Mouse (Mus musculus): Measurements from ENCODE around the gene Ptpn13. TPM values are rescaled to one million over a fixed set of nuclear protein-coding genes. Genes with fewer than 3 reads are reported as not detected.

The Ptpn13 gene
- polyA plus RNA-seq, 1 experiment from 2014 or later, result 215 TPM

DNA sequence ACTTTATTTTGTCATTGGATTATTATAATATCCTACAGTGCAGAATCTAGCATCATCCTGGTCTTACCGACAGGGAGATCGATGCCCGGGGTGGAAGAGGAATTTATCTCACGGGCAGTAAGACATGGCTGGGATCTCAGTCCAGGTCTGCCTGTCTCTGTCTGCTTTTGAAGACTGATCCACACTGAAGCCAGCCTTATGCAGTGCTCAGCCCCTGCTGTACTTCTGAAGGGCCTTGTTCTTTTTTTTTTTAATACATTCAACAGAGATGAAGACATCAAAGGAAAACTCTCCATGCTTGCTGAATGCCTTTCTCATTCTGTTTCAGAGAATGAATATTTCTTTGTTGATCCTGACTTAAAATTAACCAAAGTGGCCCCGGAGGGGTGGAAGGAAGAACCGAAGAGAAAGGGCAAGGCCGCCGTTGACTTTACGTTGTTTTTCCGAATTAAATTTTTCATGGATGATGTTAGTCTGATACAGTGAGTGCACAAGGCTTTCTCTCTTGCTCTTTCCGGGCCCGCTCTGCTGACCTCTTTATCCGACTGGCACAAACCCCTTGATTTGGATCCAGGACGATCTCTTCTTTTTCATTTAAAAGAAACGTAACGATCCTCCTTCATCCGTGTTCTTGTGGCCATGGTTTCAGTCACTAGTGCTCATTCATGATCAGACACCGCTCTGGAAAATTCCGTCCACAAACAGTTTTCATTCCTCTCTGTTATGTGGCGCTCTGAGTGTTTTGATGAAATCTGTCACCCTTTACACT, 101.9 kb downstream of the Ptpn13 start:
- in situ Hi-C loops (cut with MboI; ENCODE audit: low pct_unique_long_range_greater_than_20kb), result no loop called here
- ChIA-PET POLR2A (no interaction called here), CTCF (interaction anchor here (1.2 to 1.6 kb wide), 2 partner anchors 8 to 13 kb away, joined by 4 to 5 read pairs; no protein-coding TSS in a partner anchor)
- no peaks in the 10 kb centered on the region for H3K27me3 ChIP-seq
- DNase-seq (ENCODE audit: low read depth, low spot score) (peak; percentile 61), ATAC-seq (peak; percentile 80)
- TF ChIP-seq CTCF (IDR thresholded peaks at IDR 0.05), result no peak

DNA sequence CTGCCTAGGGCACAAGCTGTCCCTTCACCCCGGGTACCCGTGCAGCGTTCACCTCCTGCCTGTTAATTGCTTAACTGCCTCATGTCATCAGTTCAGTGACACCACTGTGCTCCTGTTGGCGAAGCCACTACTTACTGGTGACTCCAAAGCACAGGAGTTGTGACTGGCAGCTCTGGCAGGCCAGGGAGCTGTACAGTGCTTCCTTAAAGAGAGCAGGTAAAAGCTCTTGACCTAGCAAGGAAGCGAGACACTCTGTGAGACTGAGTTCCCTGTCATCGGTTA, 102.4 kb downstream of the Ptpn13 start:
- H3K27me3 ChIP-seq, result no peaks in the 10 kb centered on the region
- DNase-seq (ENCODE audit: low read depth, low spot score) (no peak), ATAC-seq (peak; percentile 17)
- CTCF ChIA-PET, result interaction anchor here (1.2 to 1.6 kb wide), 2 partner anchors 8 to 13 kb away, joined by 4 to 5 read pairs; no protein-coding TSS in a partner anchor
- TF ChIP-seq CTCF (IDR thresholded peaks at IDR 0.05), result no peak
- POLR2A ChIA-PET, result interaction anchor here (0.6 to 0.8 kb wide), 2 partner anchors 71 to 101 kb away, joined by 3 to 6 read pairs; no protein-coding TSS in a partner anchor
- in situ Hi-C loops (cut with MboI; ENCODE audit: low pct_unique_long_range_greater_than_20kb), result no loop called here

DNA sequence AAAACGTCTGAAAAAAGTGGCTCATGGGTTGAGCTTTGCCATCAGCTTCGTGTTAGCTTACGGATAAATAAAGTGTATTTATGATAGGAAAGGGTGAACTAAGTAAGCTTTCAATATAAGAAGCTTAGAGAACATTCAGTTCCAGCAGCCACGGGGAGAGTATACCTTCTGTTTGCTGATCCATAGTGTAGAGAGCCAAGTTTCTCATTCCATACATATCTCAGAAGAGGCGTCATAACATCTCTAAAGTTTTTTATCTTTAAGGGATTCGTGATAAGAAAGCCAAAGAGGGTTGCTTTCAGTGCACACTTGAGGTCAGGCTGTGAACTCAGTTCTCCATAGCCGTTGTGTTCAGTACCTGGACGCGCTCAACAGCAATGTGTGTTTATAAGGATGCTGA, 105.2 kb downstream of the Ptpn13 start:
- ChIA-PET POLR2A (interaction anchor here (1.2 kb wide), 2 partner anchors 105 to 162 kb away, joined by 3 read pairs; no protein-coding TSS in a partner anchor), CTCF (interaction anchor here (1.0 to 2.8 kb wide), 6 partner anchors 11 to 174 kb away, joined by 3 to 7 read pairs (median 4); no protein-coding TSS in a partner anchor)
- no peak for TF ChIP-seq CTCF (IDR thresholded peaks at IDR 0.05)
- H3K27me3 ChIP-seq, result no peaks in the 10 kb centered on the region
- peak; percentile 25 for ATAC-seq
- DNase-seq (ENCODE audit: low read depth, low spot score), result no peak
- in situ Hi-C loops (cut with MboI; ENCODE audit: low pct_unique_long_range_greater_than_20kb), result loop anchor here (5.0 kb wide), 1 partner anchor 173 kb away; no protein-coding TSS in a partner anchor

DNA sequence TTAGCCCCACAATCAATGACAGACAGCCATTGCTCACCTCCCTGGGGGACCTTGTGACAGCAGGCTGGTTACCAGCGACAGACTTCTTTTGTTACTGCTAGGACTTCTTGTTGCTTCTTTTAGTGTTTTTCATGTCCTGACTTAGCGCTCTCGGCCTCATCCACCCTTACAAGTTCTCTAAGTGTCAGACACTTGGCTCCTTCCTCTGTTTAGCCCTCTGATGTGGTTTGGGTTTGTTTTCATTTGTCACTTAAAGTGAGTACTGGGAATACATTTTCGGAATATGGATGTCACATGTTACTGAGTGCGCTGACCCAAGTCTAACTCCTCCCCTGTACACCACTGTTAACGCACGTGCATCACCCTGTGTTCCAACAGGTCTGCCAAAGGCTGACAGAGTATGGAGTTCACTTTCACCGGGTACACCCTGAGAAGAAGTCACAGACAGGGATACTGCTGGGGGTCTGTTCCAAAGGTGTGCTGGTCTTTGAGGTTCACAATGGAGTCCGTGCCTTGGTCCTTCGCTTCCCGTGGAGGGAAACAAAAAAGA, 107.9 kb downstream of the Ptpn13 start:
- H3K27me3 ChIP-seq, result no peaks in the 10 kb centered on the region
- ATAC-seq, result peak; percentile 74
- POLR2A ChIA-PET, result interaction anchor here (1.8 kb wide), 1 partner anchor 105 kb away, joined by 3 read pairs; no protein-coding TSS in a partner anchor
- TF ChIP-seq CTCF (IDR thresholded peaks at IDR 0.05), result no peak
- peak; percentile 89 for DNase-seq (ENCODE audit: low read depth, low spot score)
- in situ Hi-C loops (cut with MboI; ENCODE audit: low pct_unique_long_range_greater_than_20kb), result loop anchor here (5.0 kb wide), 1 partner anchor 176 kb away; no protein-coding TSS in a partner anchor
- CTCF ChIA-PET, result interaction anchor here (1.6 kb wide), 1 partner anchor 11 kb away, joined by 4 read pairs; no protein-coding TSS in a partner anchor

DNA sequence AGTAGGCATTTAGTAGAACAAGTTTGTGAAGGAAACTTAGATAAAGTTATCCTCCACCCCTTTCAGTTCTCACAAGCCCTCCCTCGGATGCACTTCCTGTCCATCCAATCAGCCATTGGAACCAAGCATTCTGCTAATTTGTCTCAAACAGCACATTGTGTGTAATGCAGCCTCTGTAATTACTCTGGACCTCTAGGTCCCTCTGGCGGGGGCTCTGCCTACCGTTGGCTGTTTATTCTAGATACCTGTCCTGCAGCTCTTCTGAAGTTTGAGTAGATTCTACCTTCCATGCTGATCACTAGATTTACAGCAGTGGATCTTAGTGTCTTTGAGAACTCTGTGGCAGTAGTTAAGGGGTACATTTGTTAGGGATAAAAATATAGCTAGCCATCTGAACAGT, 109.5 kb downstream of the Ptpn13 start:
- DNase-seq (ENCODE audit: low read depth, low spot score), result no peak
- POLR2A ChIA-PET, result interaction anchor here (1.8 kb wide), 1 partner anchor 106 kb away, joined by 3 read pairs; no protein-coding TSS in a partner anchor
- in situ Hi-C loops (cut with MboI; ENCODE audit: low pct_unique_long_range_greater_than_20kb), result loop anchor here (5.0 kb wide), 1 partner anchor 177 kb away; no protein-coding TSS in a partner anchor

DNA sequence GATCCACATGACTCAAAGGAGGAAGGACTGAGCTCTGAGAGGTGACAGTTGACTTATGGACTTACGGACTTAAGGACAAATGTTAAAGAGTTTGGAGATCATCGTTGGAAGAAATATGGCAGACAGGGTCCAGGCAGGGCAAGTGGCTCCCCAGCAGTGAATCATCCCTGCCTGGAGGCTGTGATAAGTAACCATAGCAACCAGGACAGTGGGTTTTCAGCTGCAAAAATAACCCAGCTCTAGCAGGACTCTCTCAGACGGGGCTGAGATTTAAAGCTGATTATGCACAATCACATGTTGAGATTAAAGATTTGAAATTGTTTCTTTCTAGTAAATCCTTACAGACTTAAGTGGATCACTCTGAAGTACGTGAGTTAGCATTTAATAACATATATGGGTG, 112.4 kb downstream of the Ptpn13 start:
- TF ChIP-seq CTCF (IDR thresholded peaks at IDR 0.05), result no peak
- CTCF ChIA-PET, result interaction anchor here (0.7 to 2.5 kb wide), 2 partner anchors 18 to 181 kb away, joined by 3 to 8 read pairs; no protein-coding TSS in a partner anchor
- no peak for ATAC-seq
- in situ Hi-C loops (cut with MboI; ENCODE audit: low pct_unique_long_range_greater_than_20kb), result no loop called here
- DNase-seq (ENCODE audit: low read depth, low spot score), result no peak
- POLR2A ChIA-PET, result interaction anchor here (1.2 kb wide), 1 partner anchor 162 kb away, joined by 3 read pairs; no protein-coding TSS in a partner anchor
- no peaks in the 10 kb centered on the region for H3K27me3 ChIP-seq

More for the DNA sequence above, 109.5 kb downstream of the Ptpn13 start:
- CTCF ChIA-PET, result interaction anchor here (0.8 to 1.6 kb wide), 3 partner anchors 10 to 107 kb away, joined by 3 to 4 read pairs (median 4); no protein-coding TSS in a partner anchor
- no peak for ATAC-seq
- no peaks in the 10 kb centered on the region for H3K27me3 ChIP-seq
- peak; percentile 65 for TF ChIP-seq CTCF (IDR thresholded peaks at IDR 0.05)

DNA sequence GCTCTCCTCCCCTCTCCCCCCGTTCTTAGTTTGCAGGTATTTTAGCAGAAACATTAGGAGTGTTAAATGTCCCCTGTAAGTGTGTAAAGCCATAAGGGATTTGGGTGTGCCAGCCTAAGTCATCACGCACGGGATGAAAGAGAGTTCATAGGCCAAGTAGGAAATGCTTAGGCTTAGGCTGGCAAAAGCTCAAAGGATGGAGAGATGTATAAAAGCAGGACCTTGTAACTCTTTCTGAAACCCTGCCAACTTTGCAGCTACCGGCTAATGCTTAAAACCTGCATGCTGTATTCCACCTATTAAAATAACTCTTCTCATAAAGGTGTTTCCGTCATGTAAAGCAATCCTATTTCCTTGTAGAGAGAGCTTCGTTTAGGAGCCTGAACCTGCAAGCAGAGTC, 115.6 kb downstream of the Ptpn13 start:
- no peak for TF ChIP-seq CTCF (IDR thresholded peaks at IDR 0.05)
- DNase-seq (ENCODE audit: low read depth, low spot score), result no peak
- in situ Hi-C loops (cut with MboI; ENCODE audit: low pct_unique_long_range_greater_than_20kb), result no loop called here
- no peaks in the 10 kb centered on the region for H3K27me3 ChIP-seq
- ChIA-PET CTCF (interaction anchor here (1.7 kb wide), 1 partner anchor 13 kb away, joined by 5 read pairs; no protein-coding TSS in a partner anchor), POLR2A (interaction anchor here (0.6 kb wide), 1 partner anchor 115 kb away, joined by 4 read pairs; no protein-coding TSS in a partner anchor)
- ATAC-seq, result no peak

DNA sequence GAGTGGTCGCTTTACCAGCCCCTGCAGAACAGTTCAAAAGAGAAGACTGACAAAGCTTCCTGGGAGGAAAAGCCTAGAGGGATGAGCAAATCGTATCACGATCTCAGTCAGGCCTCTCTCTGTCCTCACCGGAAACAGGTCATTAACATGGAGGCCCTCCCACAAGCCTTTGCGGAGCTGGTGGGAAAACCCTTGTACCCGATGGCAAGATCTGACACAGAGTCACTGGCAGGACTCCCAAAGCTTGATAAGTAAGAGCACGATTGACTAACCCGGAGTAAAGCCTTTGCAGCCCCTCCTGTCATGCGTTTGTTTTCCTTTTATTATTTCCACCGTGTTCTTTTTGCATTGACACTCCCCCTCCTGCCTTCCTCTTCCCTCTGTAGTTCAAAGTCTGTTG, 116.1 kb downstream of the Ptpn13 start:
- no peaks in the 10 kb centered on the region for H3K27me3 ChIP-seq
- in situ Hi-C loops (cut with MboI; ENCODE audit: low pct_unique_long_range_greater_than_20kb), result no loop called here
- CTCF ChIA-PET, result interaction anchor here (1.7 kb wide), 1 partner anchor 14 kb away, joined by 5 read pairs; no protein-coding TSS in a partner anchor
- TF ChIP-seq CTCF (IDR thresholded peaks at IDR 0.05), result no peak
- DNase-seq (ENCODE audit: low read depth, low spot score), result no peak
- POLR2A ChIA-PET, result no interaction called here
- ATAC-seq, result no peak

DNA sequence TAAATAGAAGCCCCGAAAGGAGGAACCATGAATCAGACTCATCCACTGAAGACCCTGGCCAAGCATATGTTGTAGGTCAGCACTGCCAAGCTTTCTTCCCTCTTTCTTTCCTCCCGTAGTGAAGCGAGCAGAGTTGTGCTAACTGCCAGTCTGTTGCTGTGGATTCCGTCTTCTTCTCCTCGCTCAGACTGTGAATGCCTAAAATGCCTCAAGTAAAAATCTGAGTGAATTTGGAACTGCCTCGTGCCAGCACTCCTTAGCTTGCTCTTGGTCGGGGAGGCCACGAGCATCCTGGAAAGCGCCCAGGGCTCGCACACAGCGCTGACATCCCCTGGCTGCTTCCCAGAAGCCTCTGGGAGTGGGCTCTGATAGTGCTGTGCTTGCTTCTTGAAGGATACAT, 116.5 kb downstream of the Ptpn13 start:
- no peaks in the 10 kb centered on the region for H3K27me3 ChIP-seq
- DNase-seq (ENCODE audit: low read depth, low spot score) (no peak), ATAC-seq (no peak)
- in situ Hi-C loops (cut with MboI; ENCODE audit: low pct_unique_long_range_greater_than_20kb), result no loop called here
- no peak for TF ChIP-seq CTCF (IDR thresholded peaks at IDR 0.05)
- POLR2A ChIA-PET, result no interaction called here
- CTCF ChIA-PET, result no interaction called here

DNA sequence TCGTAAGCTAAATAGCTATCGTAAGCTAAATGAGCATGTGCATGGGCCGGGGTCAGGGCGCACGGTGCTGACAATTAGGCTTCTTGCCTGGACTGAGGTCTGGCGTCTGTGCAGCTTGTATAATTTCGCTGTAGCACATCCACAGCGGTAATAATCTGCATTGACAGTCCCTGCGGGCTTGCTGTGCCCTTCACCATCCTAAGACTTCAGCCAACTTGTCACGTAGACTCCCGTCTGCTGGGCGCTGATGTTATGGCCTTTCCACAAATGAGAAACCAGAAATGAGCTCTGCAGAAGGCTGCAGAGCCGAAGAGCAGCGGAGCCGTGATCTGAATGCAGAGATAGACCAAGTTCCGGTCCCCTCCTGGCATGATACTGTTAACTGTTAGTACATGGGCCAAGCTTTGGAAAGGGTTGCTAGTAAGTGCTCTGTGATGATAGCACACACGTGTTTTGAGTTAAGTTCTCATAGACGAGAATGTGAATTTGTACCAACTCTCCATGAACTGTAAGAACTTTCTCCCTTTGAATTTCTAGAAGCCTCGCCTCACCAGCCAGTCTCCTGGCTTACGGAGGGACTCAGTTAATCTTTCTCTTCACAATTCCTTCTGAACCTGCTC, 120.5 kb downstream of the Ptpn13 start:
- in situ Hi-C loops (cut with MboI; ENCODE audit: low pct_unique_long_range_greater_than_20kb), result no loop called here
- CTCF ChIA-PET, result interaction anchor here (1.4 kb wide), 1 partner anchor 118 kb away, joined by 3 read pairs; no protein-coding TSS in a partner anchor
- ATAC-seq (no peak), DNase-seq (ENCODE audit: low read depth, low spot score) (no peak)
- TF ChIP-seq CTCF (IDR thresholded peaks at IDR 0.05), result no peak
- POLR2A ChIA-PET, result interaction anchor here (0.6 kb wide), 1 partner anchor 663 kb away, joined by 6 read pairs; no protein-coding TSS in a partner anchor
- no peaks in the 10 kb centered on the region for H3K27me3 ChIP-seq

Measured in Patski (cell line).